Mouse (Mus musculus) midbrain, embryonic 13.5 days (tissue): ENCODE measurements around the gene Ssr1. TPM values are rescaled to one million over a fixed set of nuclear protein-coding genes. Genes with fewer than 3 reads are reported as not detected.

ENCODE experiments used
- ATAC-seq: fragments of 200-750 bp; cut with Nextera tagmentation; 2 replicates; pipeline ENCODE4 v1.8.0; 2017; ENCODE audit warnings: mild to moderate bottlenecking, moderate TSS enrichment, moderate library complexity
- H3K27ac ChIP-seq: fragments of 300-500 bp; sonication (generic); 2 replicates; pipeline ENCODE4 v1.5.1; 2015; ENCODE audit warnings: inconsistent platforms, mild to moderate bottlenecking, moderate library complexity
- H3K27me3 ChIP-seq: fragments of 300-500 bp; sonication (generic); 2 replicates; pipeline ENCODE4 v1.6.1; 2015; ENCODE audit warnings: mild to moderate bottlenecking, inconsistent platforms
- H3K36me3 ChIP-seq: fragments of 300-500 bp; sonication (generic); 2 replicates; pipeline ENCODE4 v1.6.1; 2015; ENCODE audit warnings: mild to moderate bottlenecking, inconsistent platforms
- H3K4me1 ChIP-seq: fragments of 300-500 bp; sonication (generic); replicated peaks from 2 replicates; pipeline ENCODE4 v1.6.1; 2015; ENCODE audit warnings: inconsistent platforms
- H3K4me2 ChIP-seq: fragments of 300-500 bp; sonication (generic); replicated peaks from 2 replicates; pipeline ENCODE4 v1.6.1; 2015; ENCODE audit warnings: moderate library complexity, mild to moderate bottlenecking, inconsistent platforms
- H3K4me3 ChIP-seq: fragments of 300-500 bp; sonication (generic); replicated peaks from 2 replicates; pipeline ENCODE4 v1.5.1; 2015; ENCODE audit warnings: mild to moderate bottlenecking, inconsistent platforms
- H3K9ac ChIP-seq: fragments of 300-500 bp; sonication (generic); replicated peaks from 2 replicates; pipeline ENCODE4 v1.6.1; 2015; ENCODE audit warnings: mild to moderate bottlenecking, inconsistent platforms
- H3K9me3 ChIP-seq: fragments of 300-500 bp; sonication (generic); 2 replicates; pipeline ENCODE4 v1.6.1; 2016; ENCODE audit warnings: mild to moderate bottlenecking, inconsistent platforms
- WGBS: fragments of 180-500 bp; shearing (Covaris S2); methylation state at CpG from one replicate; pipeline ENCODE4 v1.1.7; 2015; 5-methylcytosine and 5-hydroxymethylcytosine counted together
- polyA plus RNA-seq: library from polyadenylated mRNA; unstranded; fragments of >200 nt; fragmentation: Nextera tagmentation; extraction: Ambion mirVana; gene quantifications from 2 replicates; pipeline ENCODE4 v1.2.1, GENCODE M21; 2015

Ssr1 gene
- polyA plus RNA-seq, 1 experiment from 2014 or later: 60.4 TPM

DNA sequence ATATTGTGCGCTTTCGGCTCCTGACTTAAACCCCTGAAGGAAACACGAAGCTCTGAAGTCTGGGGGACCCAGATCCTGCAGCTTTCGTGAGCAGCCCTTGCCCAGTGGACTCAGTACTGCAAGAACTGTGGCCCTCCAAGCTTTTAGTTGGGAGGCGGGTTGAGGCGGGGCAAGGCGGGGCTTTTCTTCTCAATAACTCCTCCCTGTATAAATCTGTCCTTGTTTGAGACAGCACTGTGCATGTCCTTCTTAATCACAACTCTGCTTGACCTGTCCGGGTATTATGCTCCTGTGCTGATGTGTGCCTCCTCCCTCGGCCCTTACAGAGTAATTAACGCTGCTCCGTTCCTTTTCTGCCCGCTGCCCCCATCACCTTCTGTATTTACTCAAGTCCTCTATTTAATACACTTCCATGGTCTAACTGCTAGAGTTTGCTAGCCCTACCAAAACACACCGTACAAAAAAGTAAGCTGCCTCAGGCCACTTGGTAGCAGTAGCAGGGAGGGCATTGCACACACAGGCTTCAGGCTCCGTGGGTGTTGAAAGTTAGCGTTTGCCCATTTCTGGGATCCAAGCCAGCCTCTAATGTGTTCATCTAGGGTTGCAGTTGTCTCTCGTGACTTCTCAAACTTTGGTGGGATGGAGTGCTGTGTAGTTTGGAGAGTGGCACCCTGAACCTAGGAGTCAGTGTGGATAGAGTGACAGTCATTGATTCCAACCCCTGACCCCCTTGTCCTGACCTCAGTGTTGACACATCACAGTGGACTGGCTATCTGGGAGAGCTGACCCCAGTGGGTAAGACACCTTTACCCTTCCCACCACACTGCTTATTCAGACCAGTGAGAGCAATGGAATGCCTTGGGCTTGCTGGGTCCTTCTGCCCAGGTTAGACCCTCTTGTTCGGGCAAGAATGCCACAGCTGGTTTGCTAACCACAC lies 51.8 kb downstream of the Ssr1 start:
- no peak overlapping the region for H3K4me2 ChIP-seq
- no peak for ATAC-seq
- no peak overlapping the region for H3K9ac ChIP-seq
- no peaks in the 10 kb centered on the region for H3K4me1 ChIP-seq
- WGBS: 67% methylated on average over 17 of the region's 17 CpGs
- H3K27me3 ChIP-seq: no peaks in the 10 kb centered on the region
- 0 out of 2 replicates have a peak, but pooled peaks cover 2% of the 10 kb centered on the region for H3K36me3 ChIP-seq
- no peak overlapping the region for H3K27ac ChIP-seq
- H3K4me3 ChIP-seq: no peak overlapping the region
- H3K9me3 ChIP-seq: no peaks in the 10 kb centered on the region

DNA sequence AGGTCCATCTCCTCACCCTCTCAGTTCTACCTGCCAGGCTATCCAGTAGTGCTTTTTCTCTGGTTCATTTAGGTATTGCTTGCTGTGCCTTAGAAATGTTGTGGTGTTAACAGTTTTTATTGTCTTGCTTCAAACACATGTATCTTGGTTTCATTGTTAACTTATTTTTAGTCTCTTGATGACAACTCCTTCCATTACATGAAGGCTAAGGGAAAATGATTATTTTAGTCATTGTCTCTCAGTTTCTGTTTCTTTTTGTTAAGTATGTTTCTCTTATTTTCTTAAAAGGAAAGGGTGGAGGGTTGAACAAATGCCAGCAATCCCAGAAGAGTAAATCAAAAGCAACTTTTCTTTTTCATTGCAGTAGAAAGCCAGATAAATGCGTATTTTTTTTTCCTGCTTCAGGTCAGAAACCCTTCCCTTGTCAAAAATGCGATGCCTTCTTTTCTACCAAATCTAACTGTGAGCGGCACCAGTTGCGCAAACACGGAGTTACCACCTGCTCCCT lies 52.8 kb downstream of the Ssr1 start:
- 82% methylated on average over 5 of the region's 5 CpGs for WGBS
- no peak overlapping the region for H3K4me3 ChIP-seq
- H3K27ac ChIP-seq: no peak overlapping the region
- H3K9me3 ChIP-seq: no peaks in the 10 kb centered on the region
- H3K27me3 ChIP-seq: no peaks in the 10 kb centered on the region
- no peak overlapping the region for H3K4me2 ChIP-seq
- no peaks in the 10 kb centered on the region for H3K4me1 ChIP-seq
- 0 out of 2 replicates have a peak, but pooled peaks cover 2% of the 10 kb centered on the region for H3K36me3 ChIP-seq
- ATAC-seq: no peak
- H3K9ac ChIP-seq: no peak overlapping the region

GRCm38 (mm10) chr13:37940649-37941048 lies 53.4 kb downstream of the Ssr1 start:
- H3K4me3 ChIP-seq: no peak overlapping the region
- no peak for ATAC-seq
- no peaks in the 10 kb centered on the region for H3K27me3 ChIP-seq
- H3K36me3 ChIP-seq: 0 out of 2 replicates have a peak, but pooled peaks cover 2% of the 10 kb centered on the region
- H3K4me1 ChIP-seq: no peaks in the 10 kb centered on the region
- no peak overlapping the region for H3K27ac ChIP-seq
- no peak overlapping the region for H3K4me2 ChIP-seq
- 53% methylated on average over 5 of the region's 5 CpGs for WGBS
- no peak overlapping the region for H3K9ac ChIP-seq
- no peaks in the 10 kb centered on the region for H3K9me3 ChIP-seq

DNA sequence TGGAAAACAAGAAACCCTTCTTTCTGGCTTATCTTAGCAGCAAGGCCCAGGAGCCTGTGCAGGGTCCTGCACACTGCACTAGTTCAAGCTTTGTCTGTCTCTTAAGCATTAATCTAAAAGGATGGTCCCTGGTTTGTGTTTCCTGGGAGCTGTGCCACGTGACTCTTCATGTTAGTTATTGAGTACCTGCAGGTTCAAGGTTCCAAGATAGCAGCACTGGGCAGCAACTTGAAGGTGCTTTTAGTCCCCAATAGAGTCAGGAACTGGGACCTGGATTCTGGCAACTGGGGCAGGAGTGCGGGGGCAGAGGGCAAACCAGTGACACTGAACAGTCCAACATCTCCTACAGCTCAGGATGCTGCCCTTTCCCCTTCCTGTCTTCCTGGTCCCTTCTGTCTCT lies 53.9 kb downstream of the Ssr1 start:
- no peak overlapping the region for H3K4me2 ChIP-seq
- no peak overlapping the region for H3K27ac ChIP-seq
- H3K27me3 ChIP-seq: no peaks in the 10 kb centered on the region
- no peaks in the 10 kb centered on the region for H3K4me1 ChIP-seq
- H3K36me3 ChIP-seq: 0 out of 2 replicates have a peak, but pooled peaks cover 2% of the 10 kb centered on the region
- no peak overlapping the region for H3K9ac ChIP-seq
- ATAC-seq: no peak
- 86% methylated on average over 2 of the region's 2 CpGs for WGBS
- H3K4me3 ChIP-seq: no peak overlapping the region
- no peaks in the 10 kb centered on the region for H3K9me3 ChIP-seq

DNA sequence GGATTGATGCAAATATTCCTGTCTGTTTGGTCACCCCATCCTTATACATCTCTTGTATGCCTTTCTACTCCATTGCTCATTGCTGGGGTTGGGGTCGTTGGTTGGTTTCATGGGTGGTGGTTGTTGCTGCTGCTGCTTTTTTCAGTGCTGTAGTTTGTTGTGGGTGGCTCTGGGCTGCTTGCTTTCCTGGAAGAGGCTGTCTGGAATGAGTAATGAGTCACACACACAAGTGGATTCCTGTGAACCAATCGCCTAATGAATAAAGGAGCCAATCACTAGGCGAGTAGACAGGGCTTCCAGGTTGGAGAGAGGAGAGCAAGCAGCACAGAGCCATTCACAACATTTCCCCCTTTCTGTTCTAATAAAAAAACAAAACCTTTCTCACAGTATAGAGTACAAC lies 57.7 kb downstream of the Ssr1 start:
- no peaks in the 10 kb centered on the region for H3K4me1 ChIP-seq
- no peaks in the 10 kb centered on the region for H3K27me3 ChIP-seq
- ATAC-seq: no peak
- no peak overlapping the region for H3K4me2 ChIP-seq
- 84% methylated on average over 3 of the region's 3 CpGs for WGBS
- H3K36me3 ChIP-seq: 0 out of 2 replicates have a peak, but pooled peaks cover 2% of the 10 kb centered on the region
- H3K9ac ChIP-seq: no peak overlapping the region
- H3K9me3 ChIP-seq: no peaks in the 10 kb centered on the region
- no peak overlapping the region for H3K4me3 ChIP-seq
- H3K27ac ChIP-seq: no peak overlapping the region

DNA sequence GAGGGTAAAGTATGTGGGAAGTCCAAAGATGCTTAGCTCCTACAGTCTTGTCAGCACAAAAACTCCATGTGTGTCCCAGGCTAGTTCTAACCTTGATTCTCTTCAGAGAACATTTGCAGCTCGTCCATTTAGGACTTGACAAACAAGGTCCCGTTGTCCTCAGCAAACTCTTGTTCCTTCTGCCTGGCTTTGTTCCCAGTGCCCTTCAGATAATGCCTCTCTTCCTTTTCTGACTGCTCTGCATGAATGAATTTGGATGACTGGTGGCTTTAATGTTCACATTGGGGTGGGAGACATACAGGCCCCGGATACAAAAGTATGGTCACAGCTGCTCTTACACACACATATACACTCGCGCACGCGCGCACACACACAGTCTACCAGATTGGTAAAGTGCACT lies 59.1 kb downstream of the Ssr1 start:
- no peak overlapping the region for H3K9ac ChIP-seq
- no peaks in the 10 kb centered on the region for H3K4me1 ChIP-seq
- H3K4me3 ChIP-seq: no peak overlapping the region
- 0 out of 2 replicates have a peak, but pooled peaks cover 12% of the 10 kb centered on the region for H3K36me3 ChIP-seq
- H3K4me2 ChIP-seq: no peak overlapping the region
- WGBS: 82% methylated on average over 8 of the region's 8 CpGs
- no peaks in the 10 kb centered on the region for H3K27me3 ChIP-seq
- H3K9me3 ChIP-seq: no peaks in the 10 kb centered on the region
- ATAC-seq: no peak
- no peak overlapping the region for H3K27ac ChIP-seq

DNA sequence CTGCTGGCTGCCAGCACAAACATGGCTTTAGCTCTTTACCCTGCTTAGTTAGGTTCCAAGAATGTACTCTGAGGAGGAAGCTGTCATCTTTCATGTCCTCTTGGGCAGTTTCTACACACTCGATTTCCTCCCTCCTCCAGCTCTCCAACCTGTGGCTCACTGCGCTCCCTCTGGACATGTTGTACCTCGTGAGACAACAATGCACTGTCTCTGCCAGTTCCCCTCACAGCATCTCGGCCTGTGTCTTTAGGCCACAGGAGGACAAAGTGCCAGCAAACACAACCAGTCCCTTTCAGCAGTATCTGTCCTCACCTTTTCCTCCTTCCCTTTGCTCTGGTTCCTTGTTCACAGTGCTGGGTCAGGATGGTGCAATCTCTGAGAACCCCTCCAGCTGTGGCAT lies 59.9 kb downstream of the Ssr1 start:
- Histone ChIP-seq H3K27me3 (no peaks in the 10 kb centered on the region), H3K4me3 (no peak overlapping the region), H3K4me1 (no peaks in the 10 kb centered on the region), H3K9me3 (no peaks in the 10 kb centered on the region), H3K4me2 (no peak overlapping the region), H3K9ac (no peak overlapping the region), H3K27ac (no peak overlapping the region), H3K36me3 (0 out of 2 replicates have a peak, but pooled peaks cover 12% of the 10 kb centered on the region)
- 91% methylated on average over 4 of the region's 4 CpGs for WGBS
- no peak for ATAC-seq

DNA sequence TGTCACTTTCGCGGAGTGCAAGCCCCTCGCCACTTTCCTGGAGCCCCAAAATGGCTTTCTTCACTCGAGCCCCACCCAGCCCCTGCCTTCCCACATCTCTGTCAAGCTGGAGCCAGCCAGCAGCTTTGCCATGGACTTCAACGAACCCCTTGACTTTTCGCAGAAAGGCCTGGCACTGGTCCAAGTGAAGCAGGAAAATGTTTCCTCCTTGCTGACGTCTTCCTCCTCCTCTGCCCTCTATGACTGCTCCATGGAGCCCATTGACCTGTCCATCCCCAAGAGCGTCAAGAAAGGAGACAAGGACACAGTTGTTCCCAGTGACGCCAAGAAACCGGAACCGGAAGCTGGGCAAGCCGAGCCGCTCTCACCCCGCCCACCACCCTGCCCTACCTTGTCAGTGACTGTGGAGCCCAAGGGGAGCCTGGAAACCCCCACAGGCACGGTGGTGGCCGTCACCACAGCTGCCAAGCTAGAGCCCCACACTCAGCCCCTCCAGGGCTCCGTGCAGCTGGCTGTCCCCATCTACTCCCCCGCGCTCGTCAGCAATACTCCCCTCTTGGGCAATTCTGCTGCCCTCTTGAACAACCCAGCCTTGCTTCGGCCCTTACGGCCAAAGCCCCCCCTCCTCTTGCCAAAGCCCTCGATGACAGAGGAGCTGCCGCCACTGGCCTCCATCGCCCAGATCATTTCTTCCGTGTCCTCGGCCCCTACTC lies 62.7 kb downstream of the Ssr1 start:
- Histone ChIP-seq H3K4me2 (no peak overlapping the region), H3K9me3 (no peaks in the 10 kb centered on the region), H3K36me3 (0 out of 2 replicates have a peak, but pooled peaks cover 10% of the 10 kb centered on the region), H3K27ac (no peak overlapping the region), H3K9ac (no peak overlapping the region), H3K4me1 (no peaks in the 10 kb centered on the region), H3K27me3 (no peaks in the 10 kb centered on the region), H3K4me3 (no peak overlapping the region)
- whole genome bisulfite sequencing: 75% methylated on average over 27 of the region's 27 CpGs
- 0 out of 2 replicates have a peak, but pooled peaks have one; percentile 24 for ATAC-seq

DNA sequence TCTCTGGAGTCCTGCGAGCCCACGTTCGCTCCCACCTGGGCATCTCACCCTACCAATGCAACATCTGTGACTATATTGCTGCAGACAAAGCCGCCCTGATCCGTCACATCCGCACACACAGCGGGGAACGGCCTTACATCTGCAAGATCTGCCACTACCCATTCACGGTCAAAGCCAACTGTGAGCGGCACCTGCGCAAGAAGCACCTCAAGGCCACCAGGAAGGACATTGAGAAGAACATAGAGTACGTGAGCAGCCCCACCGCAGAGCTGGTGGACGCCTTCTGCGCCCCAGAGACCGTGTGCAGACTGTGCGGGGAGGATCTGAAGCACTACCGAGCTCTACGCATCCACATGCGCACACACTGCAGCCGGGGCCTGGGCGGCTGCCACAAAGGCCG lies 63.4 kb downstream of the Ssr1 start:
- Histone ChIP-seq H3K4me2 (no peak overlapping the region), H3K9ac (no peak overlapping the region), H3K4me3 (no peak overlapping the region), H3K36me3 (0 out of 2 replicates have a peak, but pooled peaks cover 10% of the 10 kb centered on the region), H3K4me1 (no peaks in the 10 kb centered on the region), H3K27me3 (no peaks in the 10 kb centered on the region), H3K27ac (no peak overlapping the region), H3K9me3 (no peaks in the 10 kb centered on the region)
- 91% methylated on average over 23 of the region's 23 CpGs for WGBS
- ATAC-seq: 0 out of 2 replicates have a peak, but pooled peaks have one; percentile 30

DNA sequence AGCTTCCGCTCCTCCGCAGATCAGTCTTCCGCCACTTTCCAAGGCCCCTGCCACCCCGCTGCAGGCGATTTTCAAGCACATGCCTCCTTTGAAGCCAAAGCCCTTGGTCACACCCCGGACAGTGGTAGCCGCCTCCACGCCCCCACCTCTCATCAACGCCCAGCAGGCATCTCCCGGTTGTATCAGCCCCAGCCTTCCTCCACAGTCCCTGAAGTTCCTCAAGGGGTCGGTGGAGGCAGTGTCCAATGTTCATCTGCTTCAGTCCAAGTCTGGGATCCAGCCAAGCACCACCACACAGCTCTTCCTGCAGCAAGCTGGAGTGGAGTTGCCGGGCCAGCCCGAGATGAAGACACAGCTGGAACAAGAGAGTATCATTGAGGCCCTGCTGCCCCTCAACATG lies 63.9 kb downstream of the Ssr1 start:
- Histone ChIP-seq H3K4me2 (no peak overlapping the region), H3K4me3 (no peak overlapping the region), H3K4me1 (no peaks in the 10 kb centered on the region), H3K27me3 (no peaks in the 10 kb centered on the region), H3K27ac (no peak overlapping the region), H3K9me3 (no peaks in the 10 kb centered on the region), H3K36me3 (0 out of 2 replicates have a peak, but pooled peaks cover 10% of the 10 kb centered on the region), H3K9ac (no peak overlapping the region)
- no peak for ATAC-seq
- WGBS: 94% methylated on average over 13 of the region's 13 CpGs

DNA sequence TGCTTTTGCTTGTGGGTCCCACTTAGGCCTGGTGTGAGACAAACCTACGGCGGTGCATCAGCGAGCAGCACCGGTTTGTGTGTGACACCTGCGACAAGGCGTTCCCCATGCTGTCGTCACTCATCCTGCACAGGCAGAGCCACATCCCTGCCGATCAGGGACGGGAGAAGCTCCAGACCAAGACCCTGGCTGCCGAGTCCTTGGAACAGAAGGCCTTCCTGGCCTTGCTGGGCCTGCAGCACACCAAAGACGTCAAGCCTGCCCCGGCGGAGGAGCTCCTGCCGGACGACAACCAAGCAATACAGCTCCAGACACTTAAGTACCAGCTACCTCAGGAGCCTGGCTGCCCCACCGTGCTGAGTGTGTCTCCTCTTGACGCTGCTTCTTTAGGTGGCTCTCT lies 64.5 kb downstream of the Ssr1 start:
- WGBS: 92% methylated on average over 17 of the region's 17 CpGs
- no peak overlapping the region for H3K4me2 ChIP-seq
- H3K27ac ChIP-seq: no peak overlapping the region
- H3K36me3 ChIP-seq: 0 out of 2 replicates have a peak, but pooled peaks cover 10% of the 10 kb centered on the region
- H3K27me3 ChIP-seq: no peaks in the 10 kb centered on the region
- no peaks in the 10 kb centered on the region for H3K4me1 ChIP-seq
- H3K9me3 ChIP-seq: no peaks in the 10 kb centered on the region
- no peak overlapping the region for H3K9ac ChIP-seq
- no peak overlapping the region for H3K4me3 ChIP-seq
- ATAC-seq: no peak

- H3K4me1 ChIP-seq: 0 out of 2 replicates have a peak, but pooled peaks cover 3% of the 10 kb centered on the region
- no peaks in the 10 kb centered on the region for H3K27me3 ChIP-seq
- H3K27ac ChIP-seq: no peak overlapping the region
- WGBS: 94% methylated on average over 3 of the region's 3 CpGs
- no peak for ATAC-seq
- H3K4me2 ChIP-seq: no peak overlapping the region
- 0 out of 2 replicates have a peak, but pooled peaks cover 10% of the 10 kb centered on the region for H3K36me3 ChIP-seq
- H3K4me3 ChIP-seq: no peak overlapping the region
- H3K9me3 ChIP-seq: no peaks in the 10 kb centered on the region
- no peak overlapping the region for H3K9ac ChIP-seq
Observed at GRCm38 (mm10) chr13:37926394-37926793, 67.6 kb downstream of the Ssr1 start.
